Comparison of ENCODE assay signal across 9 mouse cellular contexts in genomic region chr9:64272611-64273010, GRCm38 (mm10). TPM values are rescaled to one million over a fixed set of nuclear protein-coding genes. Genes with fewer than 3 reads are reported as not detected.
DNase-seq lines count a peak whose midpoint lies in the region; ATAC-seq and TF ChIP-seq lines count a peak whose summit lies in the region.
"Had no signal": no experiment of that assay in that cellular context is flagged by ENCODE, and none has a peak within 500 bp of the region (broad histone marks: within the 10 kb centered on the region; RNA-seq: fewer than 3 reads in every experiment).

No protein-coding gene starts in this region.

- no peak for TF ChIP-seq POLR2A in small intestine, adult 2 months (IDR thresholded peaks at IDR 0.05; ENCODE audit: low read depth, low read length)

- no peak overlapping the region for H3K4me3 ChIP-seq in forebrain, embryonic 11.5 days (ENCODE audit: low read depth, low read length)
- no peak overlapping the region for H3K4me3 ChIP-seq in forebrain, embryonic 12.5 days (replicated peaks)
- no peak overlapping the region for H3K4me3 ChIP-seq in small intestine, adult 2 months (ENCODE audit: low read depth, low read length)
- H3K4me3 ChIP-seq: liver, embryonic 15.5 days had no signal

- no peaks in the 10 kb centered on the region for H3K9me3 ChIP-seq in forebrain, embryonic 11.5 days (ENCODE audit: control insufficient read depth, low read length)
- H3K9me3 ChIP-seq in forebrain, embryonic 12.5 days: no peaks in the 10 kb centered on the region
- H3K9me3 ChIP-seq: liver, embryonic 15.5 days had no signal

- WGBS in forebrain, embryonic 11.5 days: 46% methylated on average over 7 of the region's 7 CpGs
- WGBS in forebrain, embryonic 12.5 days: 47% methylated on average over 7 of the region's 7 CpGs
- 24% methylated on average over 7 of the region's 7 CpGs for WGBS in small intestine, adult 2 months

- ATAC-seq in forebrain, embryonic 11.5 days (replicated peaks; ENCODE audit: low FRiP score): no peak
- no peak for ATAC-seq in forebrain, embryonic 12.5 days (ENCODE audit: low FRiP score)

- H3K36me3 ChIP-seq in forebrain, embryonic 11.5 days (ENCODE audit: control insufficient read depth, insufficient read depth, low read length): no peaks in the 10 kb centered on the region
- no peaks in the 10 kb centered on the region for H3K36me3 ChIP-seq in forebrain, embryonic 12.5 days (replicated peaks)
- no peaks in the 10 kb centered on the region for H3K36me3 ChIP-seq in small intestine, adult 2 months (ENCODE audit: control insufficient read depth, insufficient read depth, low read length)
- H3K36me3 ChIP-seq: liver, embryonic 15.5 days had no signal

- TF ChIP-seq CTCF in small intestine, adult 2 months (IDR thresholded peaks at IDR 0.05; ENCODE audit: extremely low read depth, insufficient read length, insufficient replicate concordance, low read depth, low read length): peak; percentile 36; the same call in 1 of the 2 replicates

- H3K4me2 ChIP-seq in forebrain, embryonic 11.5 days (ENCODE audit: low read depth, low read length, severe bottlenecking): no peak overlapping the region
- no peak overlapping the region for H3K4me2 ChIP-seq in forebrain, embryonic 12.5 days
- H3K4me2 ChIP-seq: liver, embryonic 15.5 days had no signal

- H3K27me3 ChIP-seq in forebrain, embryonic 11.5 days (ENCODE audit: control insufficient read depth, insufficient read depth, low read length): no peaks in the 10 kb centered on the region
- H3K27me3 ChIP-seq in forebrain, embryonic 12.5 days: no peaks in the 10 kb centered on the region
- H3K27me3 ChIP-seq in small intestine, adult 2 months (ENCODE audit: control insufficient read depth, insufficient read depth, low read length): no peaks in the 10 kb centered on the region
- H3K27me3 ChIP-seq: liver, embryonic 15.5 days had no signal

- DNase-seq in forebrain, embryonic 11.5 days (ENCODE audit: low spot score): peak; percentile 59
- DNase-seq in thymus, postnatal 14 days: peak; percentile 32
- no peak for DNase-seq in thymus, adult 18-20 months
- peak; percentile 42 for DNase-seq in embryo, embryonic 9.5 days (ENCODE audit: extremely low spot score)
- DNase-seq in kidney, postnatal 36 days: peak; percentile 54 to 78
- peak; percentile 76 for DNase-seq in lung, postnatal 10 days

- H3K4me1 ChIP-seq in forebrain, embryonic 11.5 days (replicated peaks; ENCODE audit: control insufficient read depth, insufficient read depth, low read length): no peaks in the 10 kb centered on the region
- H3K4me1 ChIP-seq in forebrain, embryonic 12.5 days: no peaks in the 10 kb centered on the region
- H3K4me1 ChIP-seq in small intestine, adult 2 months (ENCODE audit: control insufficient read depth, insufficient read depth, insufficient read length, low read length): no peaks in the 10 kb centered on the region
- H3K4me1 ChIP-seq: liver, embryonic 15.5 days had no signal

- H3K27ac ChIP-seq in forebrain, embryonic 11.5 days (ENCODE audit: low read depth, low read length): no peak overlapping the region
- no peak overlapping the region for H3K27ac ChIP-seq in forebrain, embryonic 12.5 days
- H3K27ac ChIP-seq in small intestine, adult 2 months (ENCODE audit: insufficient read depth, low read depth, low read length): no peak overlapping the region
- H3K27ac ChIP-seq: liver, embryonic 15.5 days had no signal

- H3K9ac ChIP-seq in forebrain, embryonic 11.5 days (ENCODE audit: low read length): no peak overlapping the region
- H3K9ac ChIP-seq in forebrain, embryonic 12.5 days: no peak overlapping the region
- H3K9ac ChIP-seq: liver, embryonic 15.5 days had no signal

RNA-seq across cellular contexts. Expression of gene Tipin, which starts 8.8 kb away (rescaled TPM):
- 300 and 304 TPM in 2 replicates for polyA plus RNA-seq in forebrain, embryonic 11.5 days (2014; fragmentation: Nextera tagmentation; extraction: Ambion mirVana)
- polyA plus RNA-seq in forebrain, embryonic 12.5 days (2016; fragmentation: Nextera tagmentation; extraction: Ambion mirVana): 252 and 254 TPM in 2 replicates
- polyA plus RNA-seq in small intestine, adult 2 months (2012; rRNA removed): 0.29 and 0.35 TPM in 2 replicates

RNA-seq across cellular contexts. Expression of gene Map2k1, which starts 19.2 kb away (rescaled TPM):
- polyA plus RNA-seq in forebrain, embryonic 11.5 days (2014; fragmentation: Nextera tagmentation; extraction: Ambion mirVana): 67.7 and 71.1 TPM in 2 replicates
- polyA plus RNA-seq in forebrain, embryonic 12.5 days (2016; fragmentation: Nextera tagmentation; extraction: Ambion mirVana): 55.5 and 56.0 TPM in 2 replicates
- 26.2 and 51.6 TPM in 2 replicates for polyA plus RNA-seq in small intestine, adult 2 months (2012; rRNA removed)

RNA-seq across cellular contexts. Expression of gene Uchl4, which starts 37.6 kb away (rescaled TPM):
- polyA plus RNA-seq in forebrain, embryonic 11.5 days (2014; fragmentation: Nextera tagmentation; extraction: Ambion mirVana): 3.7 and 4.9 TPM in 2 replicates
- 1.7 and 3.5 TPM in 2 replicates for polyA plus RNA-seq in forebrain, embryonic 12.5 days (2016; fragmentation: Nextera tagmentation; extraction: Ambion mirVana)
- polyA plus RNA-seq in small intestine, adult 2 months (2012; rRNA removed): not detected in 2 replicates

Comparison
In these comparisons a context has a peak if more than half of its experiments do, and no peak if none do; other contexts are left out.
1. DNase-seq: peak in forebrain, embryonic 11.5 days (single experiment), thymus, postnatal 14 days (single experiment), embryo, embryonic 9.5 days (single experiment), kidney, postnatal 36 days (2 of 2) and lung, postnatal 10 days (single experiment); none in thymus, adult 18-20 months (0 of 2).
2. RNA of gene Tipin, which starts 8.8 kb away (polyA plus RNA-seq): 300 to 304 TPM in forebrain, embryonic 11.5 days and 252 to 254 TPM in forebrain, embryonic 12.5 days; 0.29 to 0.35 TPM in small intestine, adult 2 months; every median in the first group is over 100 times any median in the second.